Mouse (Mus musculus) CH12.LX (cell line): ENCODE results near the gene Egfl8. TPM values are rescaled to one million over a fixed set of nuclear protein-coding genes. Genes with fewer than 3 reads are reported as not detected.

ENCODE experiments used
- DNase-seq: peaks from one replicate; pipeline ENCODE4 v3.0.0-alpha.2; 2013; ENCODE audit errors: extremely low read depth
- H3K27ac ChIP-seq: 2 replicates; pipeline ENCODE4 v1.5.1; 2012; ENCODE audit warnings: low read depth, mild to moderate bottlenecking, control low read depth, moderate library complexity; ENCODE audit not compliant: insufficient read depth
- H3K27me3 ChIP-seq: replicated peaks from 2 replicates; pipeline ENCODE3; 2012; ENCODE audit warnings: inconsistent platforms
- H3K36me3 ChIP-seq, 2 experiments: replicated peaks in 1 of 2; 2 replicates each; pipeline versions ENCODE3 to v1.6.1; 2012; ENCODE audit warnings: inconsistent platforms in 1 of 2, low read length in 1 of 2, mild to moderate bottlenecking in 1 of 2, mixed read lengths in 1 of 2, moderate library complexity in 1 of 2; ENCODE audit not compliant: control insufficient read depth in 1 of 2, insufficient read depth in 1 of 2
- H3K4me1 ChIP-seq, 2 experiments: 2 replicates each; pipeline ENCODE4 v1.6.1; 2012; ENCODE audit warnings: inconsistent platforms in 1 of 2, moderate library complexity in 1 of 2; ENCODE audit not compliant: insufficient read depth in 2 of 2, control insufficient read depth in 1 of 2
- H3K4me2 ChIP-seq: 2 replicates; pipeline ENCODE4 v1.6.1; 2012; ENCODE audit warnings: low read depth, mild to moderate bottlenecking, control low read depth; ENCODE audit not compliant: poor library complexity, insufficient read depth, severe bottlenecking
- H3K4me3 ChIP-seq, 3 experiments: fragments of 150-350 bp in 1 of 3; sonication (generic) in 1 of 3; replicated peaks in 1 of 3; 2 replicates each; pipeline versions ENCODE3 to v1.5.1; 2011 to 2012; ENCODE audit warnings: low read depth in 2 of 3, low read length in 2 of 3, mild to moderate bottlenecking in 2 of 3, moderate library complexity in 2 of 3, control low read depth in 1 of 3, improper control_type of control experiment in 1 of 3, inconsistent platforms in 1 of 3, mixed read lengths in 1 of 3; ENCODE audit not compliant: poor library complexity in 1 of 3
- H3K79me2 ChIP-seq: replicated peaks from 2 replicates; pipeline ENCODE4 v1.6.1; 2012; ENCODE audit warnings: mild to moderate bottlenecking, moderate library complexity; ENCODE audit not compliant: control insufficient read depth, poor library complexity, insufficient read depth, severe bottlenecking; ENCODE audit errors: extremely low read depth
- H3K9ac ChIP-seq: 2 replicates; pipeline ENCODE4 v1.6.1; 2012; ENCODE audit warnings: low read depth, mild to moderate bottlenecking, control low read depth, moderate library complexity; ENCODE audit not compliant: insufficient read depth
- H3K9me3 ChIP-seq: replicated peaks from 2 replicates; pipeline ENCODE3; 2012; ENCODE audit warnings: low read length, inconsistent platforms, mixed read lengths
- BHLHE40 ChIP-seq: IDR thresholded peaks from 2 replicates; pipeline ENCODE4 v1.6.1; 2011; ENCODE audit warnings: mild to moderate bottlenecking, low read depth, low read length, improper control_type of control experiment
- CHD2 ChIP-seq: IDR thresholded peaks from 2 replicates; pipeline ENCODE4 v1.6.1; 2011; ENCODE audit warnings: low read length, improper control_type of control experiment
- CTCF ChIP-seq, 2 experiments: IDR thresholded peaks in 1 of 2; conservative IDR thresholded peaks in 1 of 2; 2 replicates each; pipeline ENCODE4 v1.5.1; 2011 to 2012; ENCODE audit warnings: low read depth in 2 of 2, low read length in 2 of 2, improper control_type of control experiment in 1 of 2, inconsistent platforms in 1 of 2, mild to moderate bottlenecking in 1 of 2, moderate library complexity in 1 of 2
- ELF1 ChIP-seq: IDR thresholded peaks from 2 replicates; pipeline ENCODE4 v1.6.1; 2014; ENCODE audit warnings: low read depth, mild to moderate bottlenecking, inconsistent platforms, low read length, improper control_type of control experiment
- EP300 ChIP-seq: IDR thresholded peaks from 2 replicates; pipeline ENCODE4 v1.6.1; 2011; ENCODE audit warnings: low read length, improper control_type of control experiment
- ETS1 ChIP-seq: conservative IDR thresholded peaks from 2 replicates; pipeline ENCODE4 v1.6.1; 2012; ENCODE audit warnings: low read depth, mild to moderate bottlenecking, inconsistent platforms, low read length, improper control_type of control experiment, moderate library complexity
- HCFC1 ChIP-seq: IDR thresholded peaks from 2 replicates; pipeline ENCODE4 v1.6.1; 2012; ENCODE audit warnings: low read depth, mild to moderate bottlenecking, inconsistent platforms, low read length, improper control_type of control experiment
- IRF4 ChIP-seq: IDR thresholded peaks from 2 replicates; pipeline ENCODE4 v1.6.1; 2014; ENCODE audit warnings: low read depth, mild to moderate bottlenecking, inconsistent platforms, low read length, improper control_type of control experiment
- JUN ChIP-seq: IDR thresholded peaks from 2 replicates; pipeline ENCODE4 v1.6.1; 2011; ENCODE audit warnings: low read depth, mild to moderate bottlenecking, low read length, improper control_type of control experiment, moderate library complexity; ENCODE audit not compliant: insufficient read depth
- JUND ChIP-seq: conservative IDR thresholded peaks from 2 replicates; pipeline ENCODE4 v1.6.1; 2011; ENCODE audit warnings: low read depth, low read length, improper control_type of control experiment
- KAT2A ChIP-seq: IDR thresholded peaks from 2 replicates; pipeline ENCODE4 v1.6.1; 2012; ENCODE audit warnings: low read length, improper control_type of control experiment, inconsistent platforms; ENCODE audit not compliant: insufficient replicate concordance
- MAX ChIP-seq: IDR thresholded peaks from 2 replicates; pipeline ENCODE4 v1.6.1; 2011; ENCODE audit warnings: low read length, improper control_type of control experiment
- MEF2A ChIP-seq: IDR thresholded peaks from 2 replicates; pipeline ENCODE4 v1.6.1; 2014; ENCODE audit warnings: low read depth, mild to moderate bottlenecking, inconsistent platforms, low read length, improper control_type of control experiment, borderline replicate concordance
- MXI1 ChIP-seq: IDR thresholded peaks from 2 replicates; pipeline ENCODE4 v1.6.1; 2011; ENCODE audit warnings: mild to moderate bottlenecking, low read depth, low read length, improper control_type of control experiment
- MYC ChIP-seq: IDR thresholded peaks from 2 replicates; pipeline ENCODE4 v1.6.1; 2011; ENCODE audit warnings: low read depth, mild to moderate bottlenecking, improper control_type of control experiment, low read length
- NRF1 ChIP-seq: IDR thresholded peaks from 2 replicates; pipeline ENCODE4 v1.6.1; 2014; ENCODE audit warnings: low read depth, mild to moderate bottlenecking, inconsistent platforms, low read length, improper control_type of control experiment, moderate library complexity
- POLR2A ChIP-seq: IDR thresholded peaks from 2 replicates; pipeline ENCODE4 v1.6.1; 2011; ENCODE audit warnings: low read depth, mild to moderate bottlenecking, improper control_type of control experiment, low read length
- POLR2AphosphoS2 ChIP-seq: IDR thresholded peaks from 2 replicates; pipeline ENCODE4 v1.6.1; 2011; ENCODE audit warnings: low read depth, low read length, improper control_type of control experiment
- RAD21 ChIP-seq: IDR thresholded peaks from 2 replicates; pipeline ENCODE4 v1.6.1; 2011; ENCODE audit warnings: low read depth, mild to moderate bottlenecking, low read length, improper control_type of control experiment, moderate library complexity
- SMC3 ChIP-seq: IDR thresholded peaks from 2 replicates; pipeline ENCODE4 v1.6.1; 2011; ENCODE audit warnings: low read depth, low read length, improper control_type of control experiment
- TBP ChIP-seq: conservative IDR thresholded peaks from 2 replicates; pipeline ENCODE4 v1.6.1; 2011; ENCODE audit warnings: low read depth, low read length, improper control_type of control experiment
- USF1 ChIP-seq: IDR thresholded peaks from 2 replicates; pipeline ENCODE4 v1.6.1; 2014; ENCODE audit warnings: low read depth, mild to moderate bottlenecking, inconsistent platforms, low read length, improper control_type of control experiment
- USF2 ChIP-seq: conservative IDR thresholded peaks from 2 replicates; pipeline ENCODE4 v1.6.1; 2011; ENCODE audit warnings: low read depth, low read length, improper control_type of control experiment
- dilution Hi-C: fragments of 300-500 bp; cut with MboI; formaldehyde crosslinking; loops from 2 replicates; pipeline ENCODE4 v1.14.3; 2020; ENCODE audit warnings: low sequenced_read_pairs; ENCODE audit not compliant: extremely low pct_unique_long_range_greater_than_20kb, extremely low pct_ligation_motif_present
- in situ Hi-C: fragments of 300-500 bp; cut with MboI; formaldehyde crosslinking; loops from 3 replicates; pipeline ENCODE4 v1.14.3; 2019; ENCODE audit warnings: low sequenced_read_pairs, low pct_ligation_motif_present, low pct_unique_long_range_greater_than_20kb, mixed read lengths
- polyA plus RNA-seq: library from polyadenylated mRNA; unstranded; fragments of >175 nt; gene quantifications from 2 replicates; pipeline ENCODE4 v1.2.1, GENCODE M21; 2012; ENCODE audit warnings: low read depth; ENCODE audit not compliant: insufficient read length
- total RNA-seq, 2 experiments: library from RNA; depleted of rRNA; stranded (reverse); fragments of 300-350 nt in 1 of 2; fragments of >200 nt in 1 of 2; gene quantifications; 2 replicates each; pipeline ENCODE4 v1.2.3; 2012 to 2014

Gene Egfl8
- total and polyA plus RNA-seq, 3 experiments: not detected

DNA sequence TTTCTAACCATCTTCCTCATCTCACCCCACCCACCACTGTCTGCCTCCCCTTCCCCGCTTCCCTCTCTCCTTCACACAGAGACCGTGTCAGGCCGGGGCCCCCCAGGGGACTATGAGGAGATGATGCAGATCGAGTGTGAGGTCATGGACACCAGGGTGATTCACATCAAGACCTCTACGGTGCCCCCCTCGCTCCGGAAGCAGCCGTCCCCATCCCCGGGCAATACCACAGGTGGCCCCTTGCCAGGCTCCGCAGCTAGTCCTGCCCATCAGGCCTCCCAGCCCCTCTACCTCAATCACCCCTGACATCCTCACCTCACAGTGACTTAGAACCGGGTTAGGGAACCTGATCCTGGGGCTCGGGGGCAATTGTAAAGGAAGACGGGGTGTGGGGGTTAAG, 38.6 kb upstream of the Egfl8 start:
- peaks cover 4% of the 10 kb centered on the region for H3K27me3 ChIP-seq
- H3K4me2 ChIP-seq: no peak overlapping the region
- H3K36me3 ChIP-seq: peaks cover 52 to 74% of the 10 kb centered on the region in 2 experiments
- H3K79me2 ChIP-seq: no peaks in the 10 kb centered on the region
- H3K9me3 ChIP-seq: no peaks in the 10 kb centered on the region
- no peak overlapping the region for H3K27ac ChIP-seq
- no peak overlapping the region for H3K9ac ChIP-seq
- TF ChIP-seq ELF1: no peak
- no peak for TF ChIP-seq ETS1
- no peak for TF ChIP-seq IRF4
- TF ChIP-seq JUND: no peak
- TF ChIP-seq KAT2A: no peak
- TF ChIP-seq POLR2AphosphoS2: no peak
- TF ChIP-seq TBP: no peak
- no peak for TF ChIP-seq HCFC1
- TF ChIP-seq POLR2A: no peak
- no peak for TF ChIP-seq USF2
- TF ChIP-seq MXI1: no peak
- TF ChIP-seq MAX: no peak
- TF ChIP-seq BHLHE40: no peak
- no peak for TF ChIP-seq MYC
- in situ Hi-C loops: no loop called here
- H3K4me1 ChIP-seq: peaks cover 4 to 6% of the 10 kb centered on the region in 2 experiments
- dilution Hi-C loops: no loop called here
- no peak for DNase-seq
- no peak overlapping the region for H3K4me3 ChIP-seq

DNA sequence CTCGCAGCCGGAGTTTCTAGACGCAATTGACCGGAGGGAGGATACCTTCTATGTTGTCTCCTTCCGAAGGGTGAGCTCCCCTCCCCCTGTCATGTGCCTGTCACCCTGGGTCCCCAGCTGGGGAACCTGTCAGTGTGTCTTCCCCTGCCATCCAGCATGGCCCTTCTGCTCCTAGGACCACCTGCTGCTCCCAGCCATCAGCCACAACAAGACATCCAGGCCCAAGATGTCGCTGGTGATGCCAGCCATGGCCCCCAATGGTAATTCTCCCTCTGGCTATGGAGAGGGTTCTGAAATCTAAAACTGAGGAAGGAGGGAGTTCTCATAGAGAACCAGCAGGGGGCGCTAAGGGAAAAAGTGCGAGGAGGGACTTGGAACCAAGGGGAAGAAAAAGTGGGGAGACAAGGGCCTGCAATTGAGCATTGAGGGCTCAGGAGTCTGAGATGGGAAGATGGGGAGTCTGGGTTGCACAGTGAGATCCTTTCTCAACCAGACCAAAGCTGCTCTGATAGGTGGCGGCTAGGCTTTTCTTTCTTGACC, 38.0 kb upstream of the Egfl8 start:
- H3K79me2 ChIP-seq: no peaks in the 10 kb centered on the region
- TF ChIP-seq MYC (no peak), MEF2A (no peak), NRF1 (no peak), USF1 (no peak), JUND (no peak), RAD21 (peak; percentile 17), CHD2 (no peak), ELF1 (no peak), CTCF (conservative IDR thresholded peaks at IDR 0.05 in 1 of 2, IDR thresholded peaks at IDR 0.05 in 1 of 2; ENCODE audit: low read depth in 2 of 2, low read length in 2 of 2) (peak; percentile 47 to 65), USF2 (no peak), JUN (no peak), SMC3 (peak; percentile 51), EP300 (no peak), POLR2A (no peak)
- DNase-seq: peak; percentile 49
- H3K9ac ChIP-seq: no peak overlapping the region
- H3K36me3 ChIP-seq: peaks cover 52 to 77% of the 10 kb centered on the region in 2 experiments
- no peak overlapping the region for H3K27ac ChIP-seq
- H3K4me2 ChIP-seq: no peak overlapping the region
- H3K27me3 ChIP-seq: no peaks in the 10 kb centered on the region
- H3K4me1 ChIP-seq: peaks cover 7 to 12% of the 10 kb centered on the region in 2 experiments
- no peak overlapping the region for H3K4me3 ChIP-seq
- in situ Hi-C loops: no loop called here
- dilution Hi-C loops: no loop called here
- H3K9me3 ChIP-seq: no peaks in the 10 kb centered on the region
